Mouse (Mus musculus) G1E-ER4 (cell line): ENCODE measurements around the gene Fkbp6. TPM values are rescaled to one million over a fixed set of nuclear protein-coding genes. Genes with fewer than 3 reads are reported as not detected.

ENCODE experiments used
- GATA1 ChIP-seq: IDR thresholded peaks from one replicate; pipeline ENCODE4 v1.8.0; 2012; ENCODE audit warnings: low read length, inconsistent platforms
- polyA plus RNA-seq: library from polyadenylated mRNA; stranded (reverse); fragments of >175 nt; gene quantifications from 2 replicates; pipeline ENCODE4 v1.2.3, GENCODE M21; 2012

The Fkbp6 gene
- polyA plus RNA-seq, 1 experiment, result not detected

- no peak for TF ChIP-seq GATA1
Measured at GRCm38 (mm10) chr5:135263866-135264503, 85.9 kb downstream of the Fkbp6 start.

DNA sequence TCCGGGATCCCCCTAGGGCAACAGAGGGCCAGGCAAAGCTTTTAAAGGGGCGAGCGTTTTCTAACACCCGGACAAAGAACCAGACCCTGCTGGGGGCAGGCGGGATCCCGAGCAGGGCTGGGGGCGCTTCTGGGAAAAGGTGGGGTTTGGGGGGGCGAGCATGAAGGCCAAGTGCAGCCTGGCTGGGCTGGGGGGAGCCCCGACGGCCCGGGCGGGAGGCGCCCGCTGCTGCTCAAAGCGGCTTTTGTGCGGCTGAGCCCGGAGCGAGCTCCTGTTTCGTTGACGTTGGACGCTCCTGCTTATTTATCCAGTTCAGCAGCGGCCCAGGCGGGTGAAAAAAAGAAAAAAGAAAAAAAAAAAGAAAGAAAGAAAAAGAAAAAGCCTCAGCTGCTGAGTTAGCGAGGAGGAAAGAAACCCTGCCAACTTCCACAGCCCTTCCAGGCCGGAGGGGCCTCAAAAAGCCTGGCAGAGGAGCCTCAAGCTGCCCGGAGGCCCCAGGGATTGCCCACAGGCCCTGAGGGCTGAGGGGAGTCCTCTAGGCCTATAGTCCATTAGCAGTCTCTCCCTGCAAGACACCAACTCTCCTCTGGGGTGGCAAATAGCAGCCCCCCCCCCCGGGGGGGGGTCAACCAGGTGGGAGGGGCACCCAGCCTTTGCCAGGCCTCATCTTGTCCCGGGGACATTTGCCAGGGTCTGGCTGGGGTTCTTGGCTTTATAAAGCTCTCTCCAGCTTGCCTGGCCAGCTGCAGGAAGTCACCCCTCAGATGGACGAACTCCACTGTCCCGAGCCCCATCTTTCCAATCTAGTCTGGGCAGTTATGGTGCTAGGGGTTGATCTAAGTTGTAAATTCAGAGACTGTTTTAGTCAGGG is 91.3 kb downstream of the Fkbp6 start:
- no peak for TF ChIP-seq GATA1

DNA sequence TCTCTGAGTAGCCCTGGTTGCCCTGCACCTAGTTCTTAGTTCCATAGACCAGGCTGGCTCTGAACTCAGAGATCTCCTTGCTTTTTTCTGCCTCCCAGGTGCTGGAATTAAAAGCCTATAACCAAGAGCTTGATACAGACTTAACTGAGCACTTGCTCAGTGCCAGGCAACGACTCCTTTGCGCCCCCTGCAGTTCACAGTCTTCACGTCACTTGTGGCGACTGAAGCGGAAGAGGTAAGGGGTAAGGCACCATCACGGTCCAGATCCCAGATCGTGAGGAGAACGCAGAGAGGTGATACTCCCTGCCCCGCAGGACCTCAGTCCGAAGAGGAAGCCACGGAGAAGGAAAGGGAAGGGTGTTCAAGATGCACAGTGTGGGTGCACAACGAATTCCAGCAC is 92.3 kb downstream of the Fkbp6 start:
- no peak for TF ChIP-seq GATA1

DNA sequence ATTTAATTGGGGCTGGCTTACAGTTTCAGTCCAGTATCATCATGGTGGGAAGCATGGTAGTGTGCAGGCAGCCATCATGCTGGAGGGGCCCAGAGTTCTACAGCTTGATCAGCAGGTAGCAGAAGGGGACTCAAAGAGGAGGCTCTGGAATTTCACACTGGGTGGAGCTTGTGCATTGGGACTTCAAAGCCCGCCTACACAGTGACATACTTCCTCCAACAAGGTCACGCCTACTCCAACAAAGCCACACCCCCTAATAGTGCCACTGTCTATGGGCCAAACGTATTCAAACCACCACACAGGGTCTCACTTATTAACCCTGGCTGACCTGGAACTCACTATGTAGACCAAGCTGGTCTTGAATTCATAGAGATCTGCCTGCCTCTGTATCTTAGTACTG is 93.7 kb downstream of the Fkbp6 start:
- TF ChIP-seq GATA1, result no peak

DNA sequence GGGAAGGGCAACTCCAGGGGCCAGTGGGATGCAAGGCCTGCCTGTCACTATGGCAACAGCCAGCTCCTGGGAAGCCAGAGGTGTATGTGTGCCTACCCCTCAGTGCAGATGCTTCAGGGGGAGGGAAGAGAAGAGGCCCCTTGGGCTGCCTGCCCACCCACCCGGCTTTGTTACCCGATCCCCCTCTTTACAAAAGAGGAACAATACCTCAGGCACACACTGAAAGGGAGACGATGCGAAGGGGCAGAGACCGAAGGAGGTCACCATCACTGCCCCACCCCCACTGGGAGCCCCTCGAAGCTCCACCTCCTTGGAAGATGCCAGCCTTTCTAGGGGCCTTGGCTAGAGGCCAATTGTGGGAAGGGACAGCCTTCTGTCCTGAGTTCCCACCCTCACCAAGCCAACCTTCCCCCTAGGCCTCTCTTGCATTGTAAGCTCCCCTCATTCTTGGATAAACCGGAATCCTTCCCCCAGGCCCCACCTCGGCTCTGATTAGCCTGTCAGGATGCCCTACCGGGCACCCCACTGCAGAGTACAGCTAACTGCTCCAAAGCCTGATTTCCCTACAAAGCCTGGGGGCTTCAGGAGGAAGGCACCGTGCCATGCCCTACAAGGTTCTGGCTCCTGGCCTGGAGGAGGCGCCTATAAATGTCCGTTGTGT is 96.0 kb downstream of the Fkbp6 start:
- no peak for TF ChIP-seq GATA1

- TF ChIP-seq GATA1, result no peak
Measured at GRCm38 (mm10) chr5:135251079-135251454, 98.8 kb downstream of the Fkbp6 start, which contains the start of gene Fzd9. Gene Fzd9, minus strand, starts transcription at chr5:135251230.

GRCm38 (mm10) chr5:135250186-135251078 is 99.4 kb downstream of the Fkbp6 start:
- no peak for TF ChIP-seq GATA1

DNA sequence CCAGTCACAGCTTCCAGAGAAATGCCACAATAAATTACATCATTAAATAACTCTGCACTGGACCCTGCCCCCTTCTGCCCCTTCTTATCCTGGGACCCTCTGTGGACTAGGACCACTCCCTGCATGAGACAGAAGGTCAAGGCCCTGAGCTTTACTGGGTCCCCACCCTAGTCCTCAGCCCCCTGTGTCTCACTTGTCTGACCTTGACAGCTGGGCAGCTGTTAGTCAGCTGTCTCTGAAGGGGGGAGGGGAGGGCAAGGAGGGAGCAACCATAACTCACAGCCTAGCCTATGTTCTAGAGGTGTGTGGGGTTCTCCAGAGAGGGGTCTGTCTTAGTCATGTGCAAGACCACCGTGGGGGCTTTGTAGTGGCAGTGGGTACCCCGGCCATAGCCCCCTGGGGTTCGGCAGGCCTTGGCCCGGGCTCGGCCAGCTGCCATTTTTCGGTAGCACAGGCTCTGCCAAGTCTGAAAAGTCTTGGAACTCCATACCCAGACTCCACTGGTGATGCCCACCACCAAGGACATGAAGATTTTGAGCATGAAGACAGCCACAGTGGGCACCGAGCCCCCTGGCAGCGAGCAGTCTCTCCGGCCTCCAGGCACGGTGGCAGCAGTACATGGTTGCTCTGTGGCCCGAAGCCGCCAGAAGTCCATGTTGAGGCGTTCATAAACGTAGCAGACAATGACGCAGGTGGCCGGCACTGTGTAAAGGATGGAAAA is 100.7 kb downstream of the Fkbp6 start:
- no peak for TF ChIP-seq GATA1

DNA sequence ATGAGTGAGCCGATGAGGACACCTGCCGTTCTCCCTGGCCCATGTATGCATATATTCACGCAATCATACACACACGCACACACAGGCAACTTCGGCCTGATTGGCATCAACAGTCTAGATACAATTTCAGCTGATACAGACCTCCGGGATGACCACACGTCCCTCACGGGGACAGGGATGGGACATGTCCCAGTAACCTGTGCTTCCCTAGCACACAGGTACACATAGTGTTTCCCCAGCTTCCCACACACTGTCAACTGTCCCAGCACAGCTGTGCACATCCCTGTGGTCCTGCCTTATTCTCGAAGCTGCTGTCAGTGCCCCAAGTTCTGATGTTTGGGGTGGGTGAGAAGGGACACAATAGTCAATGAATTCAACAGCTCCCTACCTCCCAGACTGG is 102.5 kb downstream of the Fkbp6 start:
- TF ChIP-seq GATA1, result no peak

DNA sequence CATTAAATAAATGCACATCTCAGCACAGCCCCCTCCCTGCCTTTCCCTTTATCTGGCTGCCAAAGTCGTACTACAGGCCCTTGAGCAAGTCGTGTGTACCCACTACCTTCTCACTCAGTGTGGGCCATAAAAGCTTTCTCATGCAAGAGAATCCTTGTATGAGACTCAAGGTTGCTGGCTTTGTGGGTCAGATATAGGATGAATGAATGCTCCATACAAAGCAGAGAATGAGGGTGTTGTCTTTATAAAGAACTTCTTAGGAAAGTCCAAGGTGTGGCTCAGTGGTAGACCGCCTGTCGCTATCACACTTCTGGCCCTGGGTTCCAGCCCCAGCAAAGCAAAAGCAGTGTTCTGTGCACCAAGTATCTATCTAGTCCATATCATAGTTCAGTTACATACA is 103.3 kb downstream of the Fkbp6 start:
- no peak for TF ChIP-seq GATA1

DNA sequence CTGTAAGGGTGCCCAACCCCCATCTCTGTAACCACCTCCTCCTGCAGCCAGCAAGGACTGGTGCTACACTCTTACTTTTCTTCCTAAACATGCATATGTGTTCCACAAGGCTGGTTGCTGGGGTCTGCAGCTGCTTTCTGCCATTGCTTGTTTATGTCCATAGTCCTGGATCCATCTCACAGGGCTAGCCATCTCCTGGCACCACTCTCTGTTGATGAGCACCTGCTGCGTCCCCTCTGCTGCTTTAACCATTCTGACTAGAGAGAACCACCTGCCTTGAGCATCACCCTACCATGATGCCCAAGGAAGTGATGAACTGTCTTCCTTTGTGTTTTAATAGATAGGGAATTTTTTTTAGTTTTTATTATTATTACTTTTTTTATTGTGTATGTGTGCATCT is 106.7 kb downstream of the Fkbp6 start:
- TF ChIP-seq GATA1, result no peak

DNA sequence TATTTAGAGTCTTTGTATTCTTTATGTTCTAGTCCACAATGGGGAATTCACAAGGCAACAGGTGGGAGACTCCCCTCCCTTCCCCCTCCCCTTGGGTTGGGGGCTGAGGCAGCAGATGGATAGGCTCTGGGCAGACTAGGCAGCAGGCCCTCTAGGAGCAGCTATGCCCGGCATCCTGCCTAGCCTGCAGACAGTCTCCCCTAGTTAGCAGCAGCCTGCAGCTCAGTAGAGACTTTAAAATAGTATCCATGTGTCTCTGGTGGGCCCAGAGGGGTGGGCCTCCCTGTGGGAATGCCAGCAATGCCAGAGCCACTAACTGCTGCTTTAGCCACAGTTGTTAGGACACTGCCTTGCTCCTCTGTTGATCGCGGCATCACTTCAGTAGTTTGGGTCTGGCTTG is 107.2 kb downstream of the Fkbp6 start:
- no peak for TF ChIP-seq GATA1

DNA sequence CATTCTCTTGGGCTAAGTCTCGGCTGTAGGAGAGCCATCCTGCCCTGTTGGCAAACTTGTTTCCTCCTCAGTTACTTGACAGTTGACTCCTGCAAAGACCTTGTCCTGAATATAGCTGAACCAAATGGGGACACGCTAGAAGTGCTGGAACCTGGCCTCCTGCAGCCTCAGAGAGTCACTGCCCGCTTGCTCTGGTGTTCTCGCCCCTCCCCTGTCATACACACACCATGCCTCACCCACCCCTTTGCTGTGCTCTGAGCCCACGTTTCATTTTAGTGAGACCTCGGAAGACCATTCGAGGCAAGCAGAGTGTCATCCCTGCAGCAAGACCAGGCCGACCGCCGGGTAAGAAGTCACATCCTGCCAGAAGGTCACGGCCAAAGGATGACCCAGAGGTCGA is 107.7 kb downstream of the Fkbp6 start:
- TF ChIP-seq GATA1, result no peak

Other genes with a start within 250 kb of the Fkbp6 start
- gene Tbl2, start 200.4 kb downstream of the Fkbp6 start, polyA plus RNA-seq, result 19.8 and 25.0 TPM in 2 replicates
- gene Bcl7b, start 181.8 kb downstream of the Fkbp6 start, polyA plus RNA-seq, result 52.9 and 69.4 TPM in 2 replicates
- 54.9 and 58.9 TPM in 2 replicates for gene Baz1b, start 162.8 kb downstream of the Fkbp6 start, polyA plus RNA-seq
- 3.9 and 5.0 TPM in 2 replicates for gene Fzd9, start 98.8 kb downstream of the Fkbp6 start, polyA plus RNA-seq
- not detected in 2 replicates for gene Trim50, start 3.3 kb upstream of the Fkbp6 start, polyA plus RNA-seq
- gene Nsun5, start 19.9 kb upstream of the Fkbp6 start, polyA plus RNA-seq, result 26.5 and 29.1 TPM in 2 replicates
- gene Pom121, start 44.5 kb upstream of the Fkbp6 start, polyA plus RNA-seq, result 133 and 170 TPM in 2 replicates
- not detected in 2 replicates for gene Hip1, start 195.1 kb upstream of the Fkbp6 start, polyA plus RNA-seq
- gene Ccl26, start 213.5 kb upstream of the Fkbp6 start, polyA plus RNA-seq, result not detected in 2 replicates
- not detected in 2 replicates for gene Ccl24, start 223.0 kb upstream of the Fkbp6 start, polyA plus RNA-seq